ENCODE assay signal across 10 mouse cellular contexts in genomic region chr3:9481358-9481757, GRCm38 (mm10).
DNase-seq lines count a peak whose midpoint lies in the region; ATAC-seq and TF ChIP-seq lines count a peak whose summit lies in the region.
"Had no signal": no experiment of that assay in that cellular context is flagged by ENCODE, and none has a peak within 500 bp of the region (broad histone marks: within the 10 kb centered on the region; RNA-seq: fewer than 3 reads in every experiment).

No protein-coding gene starts in this region.

- H3K27me3 ChIP-seq in hindbrain, embryonic 16.5 days (replicated peaks; ENCODE audit: control insufficient read depth, insufficient read depth, low read length), result no peaks in the 10 kb centered on the region
- H3K27me3 ChIP-seq in hindbrain, embryonic 10.5 days (ENCODE audit: insufficient read depth, poor library complexity, severe bottlenecking), result no peaks in the 10 kb centered on the region
- H3K27me3 ChIP-seq in heart, embryonic 13.5 days (replicated peaks), result no peaks in the 10 kb centered on the region
- no peaks in the 10 kb centered on the region for H3K27me3 ChIP-seq in stomach, postnatal 0 days (ENCODE audit: control insufficient read depth, insufficient read depth, low read length)

- H3K36me3 ChIP-seq in hindbrain, embryonic 16.5 days (ENCODE audit: control insufficient read depth, insufficient read depth, low read length), result 0 out of 2 replicates have a peak, but pooled peaks cover under 1% of the 10 kb centered on the region
- 0 out of 2 replicates have a peak, but pooled peaks cover 3% of the 10 kb centered on the region for H3K36me3 ChIP-seq in hindbrain, embryonic 10.5 days
- H3K36me3 ChIP-seq in heart, embryonic 13.5 days, result no peaks in the 10 kb centered on the region
- no peaks in the 10 kb centered on the region for H3K36me3 ChIP-seq in stomach, postnatal 0 days (ENCODE audit: control insufficient read depth, insufficient read depth, low read length)
- H3K36me3 ChIP-seq: embryonic facial prominence, embryonic 10.5 days had no signal

- peaks cover 6% of the 10 kb centered on the region; the same call in 1 of the 2 replicates for H3K4me1 ChIP-seq in hindbrain, embryonic 16.5 days (ENCODE audit: control insufficient read depth, insufficient read depth, low read depth, low read length)
- no peaks in the 10 kb centered on the region for H3K4me1 ChIP-seq in hindbrain, embryonic 10.5 days (replicated peaks)
- H3K4me1 ChIP-seq in heart, embryonic 13.5 days, result peaks cover 34% of the 10 kb centered on the region
- H3K4me1 ChIP-seq in stomach, postnatal 0 days (replicated peaks; ENCODE audit: control insufficient read depth, insufficient read depth), result no peaks in the 10 kb centered on the region
- H3K4me1 ChIP-seq: embryonic facial prominence, embryonic 10.5 days had no signal

- no peak overlapping the region for H3K4me2 ChIP-seq in hindbrain, embryonic 16.5 days (ENCODE audit: low read length)
- H3K4me2 ChIP-seq in heart, embryonic 13.5 days, result no peak overlapping the region
- no peak overlapping the region for H3K4me2 ChIP-seq in stomach, postnatal 0 days (replicated peaks; ENCODE audit: low read depth)

- H3K9me3 ChIP-seq in hindbrain, embryonic 16.5 days (ENCODE audit: control insufficient read depth, low read length), result no peaks in the 10 kb centered on the region
- H3K9me3 ChIP-seq in hindbrain, embryonic 10.5 days, result no peaks in the 10 kb centered on the region
- no peaks in the 10 kb centered on the region for H3K9me3 ChIP-seq in heart, embryonic 13.5 days
- no peaks in the 10 kb centered on the region for H3K9me3 ChIP-seq in stomach, postnatal 0 days (ENCODE audit: control insufficient read depth, low read length)
- H3K9me3 ChIP-seq: embryonic facial prominence, embryonic 10.5 days had no signal

- no peak for TF ChIP-seq EP300 in stomach, postnatal 0 days (optimal IDR thresholded peaks at IDR 0.05)

- WGBS in hindbrain, embryonic 16.5 days, result 55% methylated on average over 6 of the region's 6 CpGs
- 74% methylated on average over 6 of the region's 6 CpGs for WGBS in hindbrain, embryonic 10.5 days
- WGBS in heart, embryonic 13.5 days, result 28% methylated on average over 6 of the region's 6 CpGs
- 63% methylated on average over 6 of the region's 6 CpGs for WGBS in stomach, postnatal 0 days

- no peak for DNase-seq in hindbrain, embryonic 10.5 days (ENCODE audit: low spot score)
- DNase-seq in testis, postnatal 10 days (ENCODE audit: low spot score), result peak; percentile 36
- no peak for DNase-seq in testis, postnatal 14 days (ENCODE audit: low spot score)
- peak; percentile 15 for DNase-seq in stomach, postnatal 0 days (ENCODE audit: low spot score)
- DNase-seq in urinary bladder, postnatal 25 days (ENCODE audit: low spot score), result no peak
- no peak for DNase-seq in ovary, postnatal 14 days (ENCODE audit: low spot score)
- DNase-seq: kidney, adult 18-20 months had no signal

- TF ChIP-seq CTCF in stomach, postnatal 0 days (IDR thresholded peaks at IDR 0.05; ENCODE audit: low read depth), result no peak

- no peak overlapping the region for H3K4me3 ChIP-seq in hindbrain, embryonic 16.5 days (ENCODE audit: low read length)
- H3K4me3 ChIP-seq in hindbrain, embryonic 10.5 days, result no peak overlapping the region
- H3K4me3 ChIP-seq in heart, embryonic 13.5 days, result no peak overlapping the region
- H3K4me3 ChIP-seq in stomach, postnatal 0 days (ENCODE audit: low read depth, low read length), result no peak overlapping the region
- H3K4me3 ChIP-seq: embryonic facial prominence, embryonic 10.5 days had no signal

- no peak overlapping the region for H3K9ac ChIP-seq in hindbrain, embryonic 16.5 days (ENCODE audit: low read depth, low read length)
- no peak overlapping the region for H3K9ac ChIP-seq in heart, embryonic 13.5 days
- no peak overlapping the region for H3K9ac ChIP-seq in stomach, postnatal 0 days (ENCODE audit: low read length)

- no peak overlapping the region for H3K27ac ChIP-seq in hindbrain, embryonic 16.5 days (ENCODE audit: low read depth, low read length)
- no peak overlapping the region for H3K27ac ChIP-seq in hindbrain, embryonic 10.5 days
- peak overlapping the region; percentile 20; the same call in 1 of the 2 replicates for H3K27ac ChIP-seq in heart, embryonic 13.5 days (replicated peaks)
- no peak overlapping the region for H3K27ac ChIP-seq in stomach, postnatal 0 days (replicated peaks)
- H3K27ac ChIP-seq: embryonic facial prominence, embryonic 10.5 days had no signal

- ATAC-seq in hindbrain, embryonic 16.5 days, result peak; percentile 53; the same call in 1 of the 2 replicates
- peak; percentile 42; the same call in 1 of the 2 replicates for ATAC-seq in heart, embryonic 13.5 days (ENCODE audit: extremely low read depth, insufficient number of reproducible peaks, low FRiP score, low TSS enrichment)
- ATAC-seq in stomach, postnatal 0 days (ENCODE audit: low FRiP score, low TSS enrichment), result no peak; the same call in 1 of the 2 replicates

Comparison
In these comparisons a context has a peak if more than half of its experiments do, and no peak if none do; other contexts are left out.
1. DNase-seq: peak in testis, postnatal 10 days (single experiment) and stomach, postnatal 0 days (single experiment); none in hindbrain, embryonic 10.5 days (single experiment), testis, postnatal 14 days (single experiment), urinary bladder, postnatal 25 days (single experiment) and ovary, postnatal 14 days (single experiment).